Mouse (Mus musculus) central nervous system, embryonic 11.5 days (tissue): ENCODE data around the gene Cmya5. TPM values are rescaled to one million over a fixed set of nuclear protein-coding genes. Genes with fewer than 3 reads are reported as not detected.

Experiments used
- polyA plus RNA-seq: library from polyadenylated mRNA; depleted of rRNA; stranded (reverse); fragments of >200 nt; gene quantifications from 2 replicates; pipeline ENCODE4 v1.2.3, GENCODE M21; 2012; rRNA removed

The Cmya5 gene
- 0.14 and 0.20 TPM in 2 replicates for polyA plus RNA-seq

GRCm38 (mm10) chr13:93144336-93145167 lies at the start of gene Cmya5:
TSS of gene Cmya5 (minus strand) at chr13:93144724.

GRCm38 (mm10) chr13:93191831-93192645 lies 47.5 kb upstream of the Cmya5 start, which contains the start of gene Tent2:
TSS of gene Tent2 (minus strand) at chr13:93192385.

Other genes starting within 250 kb of the Cmya5 start
- 44.5 and 74.7 TPM in 2 replicates for gene Tent2, start 47.7 kb upstream of the Cmya5 start, polyA plus RNA-seq
- gene Homer1, start 154.9 kb upstream of the Cmya5 start, polyA plus RNA-seq, result 15.6 and 15.8 TPM in 2 replicates